Mouse (Mus musculus) spleen, adult 2 months (tissue): ENCODE results near the gene Klrb1b. TPM values are rescaled to one million over a fixed set of nuclear protein-coding genes. Genes with fewer than 3 reads are reported as not detected.
"Not testable (repeated sequence)": the region's sequence is repeated elsewhere in the genome, so short reads cannot be mapped to it uniquely, and the experiment has no call there.

Experiments
- DNase-seq, 2 experiments: peaks; one replicate each; pipeline versions ENCODE4 v3.0.0 to v3.0.0-alpha.2; 2012 to 2021; ENCODE audit warnings: low spot score in 2 of 2, low read depth in 1 of 2
- H3K27ac ChIP-seq: fragments of 200-500 bp; 2 replicates; pipeline ENCODE4 v1.5.1; 2012; ENCODE audit warnings: low read length, inconsistent platforms; ENCODE audit not compliant: insufficient read depth
- H3K27me3 ChIP-seq: fragments of 200-500 bp; 2 replicates; pipeline ENCODE4 v1.6.1; 2012; ENCODE audit warnings: mild to moderate bottlenecking, moderate library complexity, low read length, inconsistent platforms; ENCODE audit not compliant: control insufficient read depth, insufficient read depth
- H3K36me3 ChIP-seq: fragments of 200-500 bp; 2 replicates; pipeline ENCODE4 v1.6.1; 2012; ENCODE audit warnings: mild to moderate bottlenecking, low read length, inconsistent platforms; ENCODE audit not compliant: control insufficient read depth, insufficient read depth
- H3K4me1 ChIP-seq: fragments of 200-500 bp; 2 replicates; pipeline ENCODE4 v1.6.1; 2011; ENCODE audit warnings: inconsistent platforms; ENCODE audit not compliant: control insufficient read depth, insufficient read depth, insufficient read length
- H3K4me3 ChIP-seq: fragments of 200-500 bp; 2 replicates; pipeline ENCODE4 v1.5.1; 2011; ENCODE audit warnings: mild to moderate bottlenecking, inconsistent platforms; ENCODE audit not compliant: insufficient read depth, insufficient read length; ENCODE audit errors: extremely low read depth
- CTCF ChIP-seq: fragments of 200-500 bp; IDR thresholded peaks from 2 replicates; pipeline ENCODE4 v1.5.1; 2011; ENCODE audit warnings: mild to moderate bottlenecking, inconsistent platforms; ENCODE audit not compliant: insufficient read depth, insufficient read length, insufficient replicate concordance; ENCODE audit errors: extremely low read depth
- POLR2A ChIP-seq: fragments of 200-500 bp; IDR thresholded peaks from 2 replicates; pipeline ENCODE4 v1.6.1; 2011; ENCODE audit warnings: low read depth, low read length, inconsistent platforms
- WGBS: fragments of 180-500 bp; shearing (Covaris S2); methylation state at CpG from one replicate; pipeline ENCODE4 v1.1.7; 2018; 5-methylcytosine and 5-hydroxymethylcytosine counted together
- polyA plus RNA-seq: library from polyadenylated mRNA; depleted of rRNA; stranded (reverse); fragments of >200 nt; gene quantifications from 2 replicates; pipeline ENCODE4 v1.2.3, GENCODE M21; 2012

Gene Klrb1b
- polyA plus RNA-seq, 1 experiment = 1.7 TPM

GRCm38 (mm10) chr6:128799896-128800270 is 26.2 kb downstream of the Klrb1b start:
- no peak for TF ChIP-seq POLR2A
- TF ChIP-seq CTCF = no peak
- Histone ChIP-seq H3K27me3 (no peaks in the 10 kb centered on the region), H3K4me3 (peak overlapping the region; percentile 92), H3K4me1 (peaks cover 22% of the 10 kb centered on the region; the same call in 1 of the 2 replicates), H3K27ac (no peak overlapping the region), H3K36me3 (no peaks in the 10 kb centered on the region)
- DNase-seq = no peak
- WGBS = 35% methylated on average over 7 of the region's 7 CpGs

- DNase-seq = peak; percentile 69 to 80
- H3K36me3 ChIP-seq, H3K27me3 ChIP-seq: not testable (repeated sequence)
- under 1% methylated on average over 49 of the region's 49 CpGs for WGBS
- Histone ChIP-seq H3K4me1 (peaks cover 24% of the 10 kb centered on the region; the same call in 1 of the 2 replicates), H3K4me3 (peak overlapping the region; percentile 92), H3K27ac (peak overlapping the region; percentile 86)
- TF ChIP-seq CTCF = peak; percentile 48; the same call in 1 of the 2 replicates
These were observed 26.8 kb downstream of the Klrb1b start for GRCm38 (mm10) chr6:128799144-128799895.

GRCm38 (mm10) chr6:128798772-128799143 is 27.4 kb downstream of the Klrb1b start:
- H3K4me3 ChIP-seq = peak overlapping the region; percentile 92
- peak overlapping the region; percentile 86 for H3K27ac ChIP-seq
- WGBS = under 1% methylated on average over 20 of the region's 20 CpGs
- peaks cover 24% of the 10 kb centered on the region; the same call in 1 of the 2 replicates for H3K4me1 ChIP-seq
- not testable (repeated sequence) for H3K27me3 ChIP-seq, H3K36me3 ChIP-seq
- peak; percentile 58 to 59 for DNase-seq

DNA sequence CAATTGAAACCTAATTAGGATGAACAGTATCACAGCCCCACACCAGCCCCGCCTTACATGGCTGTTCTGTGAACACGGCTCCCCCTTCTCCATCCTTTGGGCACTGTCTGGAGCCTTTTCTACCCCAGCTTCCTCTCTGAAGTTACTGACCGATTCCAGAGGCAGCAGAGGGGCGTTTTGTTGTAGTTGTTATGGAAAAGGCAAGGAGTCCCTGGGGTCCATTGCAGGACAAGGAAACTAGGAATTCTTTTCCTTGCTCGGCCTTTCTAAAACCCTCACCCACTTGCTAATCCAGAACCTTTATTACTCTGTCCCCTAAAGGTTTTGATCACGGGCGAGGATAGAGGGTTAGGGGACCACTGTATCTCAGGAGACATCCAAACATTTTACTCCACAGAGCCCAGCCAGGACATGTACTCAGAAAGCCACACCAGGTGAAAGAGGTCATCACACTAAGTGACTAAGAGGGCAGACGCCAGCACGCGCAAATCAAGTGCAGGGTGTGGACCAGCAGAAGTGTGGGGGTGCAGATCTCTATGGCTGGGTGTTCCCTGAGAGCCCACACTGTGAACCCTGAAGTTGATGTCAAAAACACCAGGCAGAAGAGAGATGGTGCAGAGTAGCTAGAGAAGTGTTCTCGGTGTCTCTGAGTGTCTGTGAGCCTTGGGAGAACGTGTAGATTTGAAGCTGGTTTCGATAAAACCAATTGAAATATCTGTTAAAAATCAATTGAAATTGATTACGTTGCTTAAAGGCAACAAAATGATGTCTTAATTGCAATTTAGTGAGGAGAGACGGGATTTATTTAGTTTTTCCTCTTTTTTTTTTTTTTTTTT is 28.0 kb downstream of the Klrb1b start:
- DNase-seq = no peak
- WGBS = 55% methylated on average over 15 of the region's 15 CpGs

DNA sequence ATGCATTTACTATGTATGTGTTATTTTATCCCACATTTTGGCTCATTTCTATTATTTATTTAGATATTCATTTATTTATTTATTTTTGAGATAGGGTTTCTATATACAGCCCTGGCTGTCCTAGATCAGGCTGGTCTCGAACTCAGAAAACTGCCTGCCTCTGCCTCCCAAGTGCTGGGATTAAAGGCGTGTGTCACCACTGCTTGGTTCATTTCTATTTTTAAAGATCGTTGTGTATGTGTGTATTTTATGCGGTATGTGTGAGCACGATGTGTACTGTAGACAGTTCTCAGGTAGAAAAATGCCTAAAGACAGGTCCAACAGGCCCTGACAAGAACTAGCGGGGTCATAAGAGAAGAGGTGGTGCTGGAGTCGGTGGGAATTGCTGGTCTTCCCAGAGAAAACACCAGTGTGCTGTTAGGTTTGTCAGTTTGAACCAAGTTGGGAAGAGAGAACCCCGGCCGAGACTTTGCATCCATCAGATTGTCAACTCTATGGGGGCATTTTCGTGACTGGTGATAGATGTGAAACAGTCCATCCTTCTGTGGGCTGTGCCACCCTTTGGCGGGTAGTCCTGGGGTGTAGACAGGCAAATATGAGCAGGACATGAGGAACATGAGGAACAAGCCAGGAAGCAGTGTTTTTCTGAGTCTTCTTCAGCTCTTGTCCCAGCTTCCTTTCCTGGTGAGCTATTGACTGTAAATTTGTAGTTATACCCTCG is 28.8 kb downstream of the Klrb1b start:
- DNase-seq = no peak
- 76% methylated on average over 12 of the region's 12 CpGs for WGBS
- H3K4me3 ChIP-seq = no peak overlapping the region

More for the DNA sequence above, 28.0 kb downstream of the Klrb1b start:
- TF ChIP-seq POLR2A (no peak), CTCF (no peak)
- Histone ChIP-seq H3K4me1 (peaks cover 24% of the 10 kb centered on the region; the same call in 1 of the 2 replicates), H3K4me3 (peak overlapping the region; percentile 17; the same call in 1 of the 2 replicates), H3K27ac (peak overlapping the region; percentile 41; the same call in 1 of the 2 replicates), H3K27me3 (no peaks in the 10 kb centered on the region), H3K36me3 (no peaks in the 10 kb centered on the region)

GRCm38 (mm10) chr6:128796321-128796955 is 29.7 kb downstream of the Klrb1b start:
- Histone ChIP-seq H3K4me1 (peaks cover 19% of the 10 kb centered on the region; the same call in 1 of the 2 replicates), H3K27ac (peak overlapping the region; percentile 69), H3K4me3 (no peak overlapping the region), H3K27me3 (no peaks in the 10 kb centered on the region), H3K36me3 (no peaks in the 10 kb centered on the region)
- TF ChIP-seq CTCF (no peak), POLR2A (no peak)
- DNase-seq = no peak
- 22% methylated on average over 8 of the region's 8 CpGs for WGBS

More for the DNA sequence above, 28.8 kb downstream of the Klrb1b start:
- Histone ChIP-seq H3K36me3 (no peaks in the 10 kb centered on the region), H3K4me1 (peaks cover 20% of the 10 kb centered on the region; the same call in 1 of the 2 replicates), H3K27me3 (no peaks in the 10 kb centered on the region), H3K27ac (0 out of 2 replicates have a peak overlapping the region, but pooled peaks have one; percentile 1)
- TF ChIP-seq CTCF = no peak
- TF ChIP-seq POLR2A = no peak
